Mouse (Mus musculus) cerebellum, adult 18-20 months (tissue): ENCODE measurements around the gene Pnpla3.
"Not testable (repeated sequence)": the region's sequence is repeated elsewhere in the genome, so short reads cannot be mapped to it uniquely, and the experiment has no call there.

ENCODE experiments used
- DNase-seq, 2 experiments: peaks; one replicate each; pipeline ENCODE4 v3.0.0; 2021

Gene Pnpla3

DNA sequence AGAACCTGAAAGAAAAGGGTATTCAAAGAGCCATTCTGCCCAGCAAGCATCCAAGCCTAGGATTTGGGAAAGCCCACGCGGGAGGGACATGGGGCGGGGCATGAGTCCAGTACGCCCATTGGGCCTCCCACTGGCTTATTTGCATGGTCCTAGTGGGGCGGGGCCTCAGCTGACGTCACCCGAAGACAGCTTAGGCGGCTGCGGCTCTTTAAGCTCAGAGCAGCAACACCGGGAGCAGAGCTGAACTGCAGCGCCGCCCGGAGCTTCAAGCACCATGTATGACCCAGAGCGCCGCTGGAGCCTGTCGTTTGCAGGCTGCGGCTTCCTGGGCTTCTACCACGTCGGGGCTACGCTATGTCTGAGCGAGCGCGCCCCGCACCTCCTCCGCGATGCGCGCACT is at the start of gene Pnpla3:
Gene Pnpla3 (plus strand): TSS at position 238 of the 400 bp plus-strand sequence.
- DNase-seq: peak; percentile 98 to 99

DNA sequence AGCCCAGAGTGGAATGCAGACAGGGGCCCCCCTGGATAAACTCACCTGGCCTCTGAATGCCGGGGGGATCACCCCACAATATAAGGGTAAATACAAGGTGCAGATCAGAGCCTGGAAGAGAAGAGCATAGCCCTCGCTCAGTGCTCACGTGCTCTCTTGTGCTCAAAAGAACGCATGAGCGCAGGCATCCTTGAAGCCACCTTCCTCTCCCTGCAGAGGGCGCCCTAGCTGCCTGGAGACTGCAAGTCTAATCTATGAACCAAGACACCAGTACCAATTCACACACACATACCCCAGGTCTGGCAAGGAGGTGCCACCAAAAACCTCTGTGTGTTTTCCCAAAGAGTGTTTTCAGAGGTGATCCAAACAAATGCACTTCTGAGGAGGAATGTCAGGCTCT is 47.0 kb upstream of the Pnpla3 start:
- peak; percentile 41 to 49 for DNase-seq

DNA sequence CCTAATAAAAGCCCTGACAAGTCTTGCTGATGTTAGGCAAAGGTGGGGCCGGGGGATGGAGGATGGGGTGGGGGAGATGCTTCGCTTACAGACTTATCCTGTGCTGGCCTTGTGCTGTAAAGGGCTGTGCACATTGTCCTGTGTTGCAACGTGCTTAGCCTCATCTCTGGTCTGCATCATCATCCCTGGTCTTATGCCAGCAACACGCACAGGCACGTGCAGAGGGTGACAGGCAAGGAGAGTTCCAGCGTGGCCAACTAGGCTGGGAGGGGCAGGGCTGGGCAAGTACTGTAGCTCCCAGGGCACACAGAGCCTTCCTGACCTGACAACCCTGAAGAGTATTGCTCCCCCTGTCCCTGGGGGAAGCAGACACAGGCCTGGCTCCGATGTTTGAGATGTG is 46.6 kb upstream of the Pnpla3 start:
- no peak for DNase-seq

DNA sequence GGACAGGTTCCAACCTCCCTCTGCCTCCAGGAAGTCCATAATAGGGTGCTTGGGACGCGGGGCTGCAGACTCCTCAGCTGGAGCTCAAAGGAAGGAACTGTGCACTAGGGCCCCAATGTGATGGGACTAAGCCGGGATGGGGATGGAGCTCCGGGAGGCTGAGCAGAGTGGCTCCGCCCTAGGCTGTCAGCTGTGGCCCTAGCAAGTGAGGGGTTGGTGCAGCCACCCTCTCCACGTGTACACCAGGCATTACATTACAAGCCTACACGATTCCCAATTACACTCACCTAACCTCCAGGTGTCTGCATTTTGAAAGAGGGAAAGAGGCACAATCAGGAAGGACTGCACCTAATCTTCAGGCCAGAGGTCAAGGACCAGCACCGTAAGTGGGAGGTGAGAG is 44.6 kb upstream of the Pnpla3 start, which contains the start of gene Pnpla5:
Gene Pnpla5 (minus strand): TSS at position 101 of the 400 bp plus-strand sequence.
- no peak for DNase-seq

DNA sequence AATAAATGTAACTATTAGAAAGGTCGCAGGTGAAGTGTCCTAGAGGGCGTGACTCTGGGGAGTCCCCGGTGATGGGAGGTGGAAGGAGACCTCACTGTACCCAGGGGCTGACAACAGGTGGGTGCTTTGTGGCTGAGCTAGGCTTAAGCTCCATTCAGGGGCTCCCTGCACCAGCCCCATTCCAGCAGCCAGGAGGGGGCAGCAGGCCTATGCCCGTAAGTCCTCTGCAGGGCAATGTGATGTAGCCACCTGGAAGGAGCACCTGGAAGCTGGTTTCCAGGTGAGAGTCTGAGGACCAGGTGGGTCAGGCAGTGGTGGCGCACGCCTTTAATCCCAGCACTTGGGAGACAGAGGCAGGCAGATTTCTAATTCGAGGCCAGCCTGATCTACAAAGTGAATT is 43.6 kb upstream of the Pnpla3 start:
- DNase-seq: no peak

DNA sequence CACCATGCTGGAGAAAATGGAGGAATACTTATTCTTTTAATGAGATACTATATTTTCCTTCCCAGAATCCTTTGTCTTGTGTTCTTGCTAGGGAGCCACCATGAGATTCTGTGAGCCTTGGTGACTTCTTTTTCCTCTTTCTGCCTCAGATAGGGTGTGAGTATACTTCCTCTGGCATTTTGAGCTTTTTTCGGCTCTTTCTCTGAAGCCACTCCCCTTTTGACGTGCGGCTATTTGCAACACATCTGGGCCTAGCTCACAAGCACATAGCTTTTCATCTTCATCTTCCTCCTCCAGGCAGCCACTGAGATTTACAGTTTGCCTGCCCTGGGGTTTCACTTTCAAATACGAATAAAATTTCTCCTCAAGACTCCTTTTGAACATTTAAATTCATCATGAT is 41.2 kb upstream of the Pnpla3 start:
- no peak for DNase-seq

DNA sequence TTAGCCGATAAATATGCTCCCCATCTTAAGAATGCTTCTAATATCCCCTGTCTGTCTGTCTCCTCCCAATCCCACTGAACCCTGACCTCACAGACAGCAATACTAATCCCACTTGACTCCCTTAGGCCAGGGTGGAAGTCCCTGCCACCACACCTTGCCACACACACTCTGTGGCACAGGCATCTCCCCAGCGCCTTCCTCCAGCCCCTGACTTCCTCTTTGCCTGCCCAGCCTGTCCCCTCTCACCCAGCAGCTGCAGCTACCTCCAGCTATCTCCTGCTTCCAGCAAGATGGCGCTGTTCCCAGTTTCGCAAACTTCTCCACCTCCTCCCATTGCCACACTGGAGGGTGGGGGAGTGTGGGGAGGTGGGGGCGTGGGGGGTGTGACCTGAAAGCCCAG is 40.8 kb upstream of the Pnpla3 start:
- DNase-seq: no peak

DNA sequence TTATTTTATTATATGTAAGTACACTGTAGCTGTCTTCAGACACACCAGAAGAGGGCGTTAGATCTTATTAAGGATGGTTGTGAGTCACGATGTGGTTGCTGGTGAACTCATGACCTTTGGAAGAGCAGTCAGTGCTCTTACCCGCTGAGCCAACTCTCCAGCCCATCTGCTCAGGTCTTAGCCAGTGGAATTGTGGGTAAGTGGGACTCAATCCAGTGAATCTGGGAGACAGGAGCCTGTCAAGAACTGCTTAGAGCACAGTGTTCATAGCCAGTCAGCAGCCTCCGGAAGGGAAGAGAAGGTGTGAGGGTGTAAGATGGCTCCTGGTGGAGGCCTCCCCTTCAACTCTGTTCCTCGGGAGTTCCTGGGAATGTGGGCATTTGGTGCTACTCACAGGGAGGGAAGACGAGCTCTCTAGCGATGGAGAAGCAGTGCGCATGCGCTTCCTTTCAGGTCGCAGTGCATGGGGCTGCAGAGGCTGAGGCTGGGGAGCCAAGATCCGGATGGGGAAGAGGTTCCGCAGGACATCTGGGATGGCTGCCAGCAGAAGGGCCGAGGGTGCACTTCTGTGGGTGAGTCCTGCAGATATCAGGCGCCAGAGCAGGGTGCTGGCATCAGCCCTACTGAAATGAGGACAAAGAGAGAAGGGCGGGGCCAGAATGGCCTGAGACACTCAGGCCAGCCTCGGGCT is 36.4 kb upstream of the Pnpla3 start:
- DNase-seq: peak; percentile 66 to 77

DNA sequence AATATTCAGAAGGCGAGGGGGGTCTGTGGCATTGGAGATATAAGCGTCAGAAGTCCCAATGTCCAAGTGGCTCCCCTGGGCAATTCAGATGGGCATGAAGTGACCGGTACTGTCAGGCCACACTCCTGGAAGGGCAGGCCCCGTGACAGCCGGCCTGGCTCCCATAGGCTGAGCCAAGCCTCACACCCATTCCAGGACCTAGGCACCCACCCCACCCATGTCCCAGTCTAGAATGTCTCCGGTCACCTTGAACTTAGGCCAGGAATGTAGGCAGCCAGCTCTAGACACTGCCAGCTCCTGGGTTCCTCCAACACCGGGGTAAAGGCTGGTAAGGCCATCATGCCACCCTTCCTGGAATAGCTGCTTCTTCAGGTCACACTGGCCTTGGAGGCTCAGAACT is 35.7 kb upstream of the Pnpla3 start:
- DNase-seq: peak; percentile 29 to 46

DNA sequence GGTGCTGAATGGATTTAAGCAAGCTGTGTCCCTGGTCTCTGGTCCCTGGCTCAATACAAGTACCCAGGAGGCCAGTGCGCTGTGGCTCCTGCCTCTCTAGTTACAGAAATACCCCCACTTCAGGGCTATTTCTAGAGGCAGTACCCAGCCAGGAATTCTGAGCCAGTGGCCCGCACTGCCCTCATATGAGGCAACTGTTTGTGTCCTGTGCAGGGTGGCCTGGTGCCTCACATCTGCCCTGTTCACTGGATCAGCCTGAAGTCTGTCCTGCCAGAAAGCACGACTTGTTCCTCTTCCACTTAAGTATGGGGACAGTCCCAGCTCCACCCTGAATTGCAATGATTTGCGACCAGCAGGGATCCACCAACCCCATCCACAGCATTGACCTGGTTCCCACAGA is 34.2 kb upstream of the Pnpla3 start:
- DNase-seq: no peak

DNA sequence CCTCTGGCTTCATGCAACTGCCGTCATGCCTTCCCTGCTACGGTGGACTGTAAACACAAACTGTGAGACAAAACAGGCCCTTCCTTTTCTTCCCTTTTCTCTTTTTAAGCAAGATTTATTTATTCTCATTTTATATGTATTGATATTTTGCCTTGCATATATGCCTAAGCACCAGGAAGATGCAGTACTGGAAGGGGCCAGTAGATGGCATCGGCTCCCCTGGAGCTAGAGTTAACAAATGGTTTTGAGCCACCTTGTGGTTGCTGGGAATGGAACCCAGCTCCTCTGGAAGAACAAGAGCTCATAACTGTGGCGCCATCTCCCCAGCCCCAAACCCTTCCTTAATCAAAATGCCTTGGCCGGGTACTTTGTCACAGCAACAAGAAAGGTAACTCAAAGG is 32.2 kb upstream of the Pnpla3 start:
- DNase-seq: no peak

DNA sequence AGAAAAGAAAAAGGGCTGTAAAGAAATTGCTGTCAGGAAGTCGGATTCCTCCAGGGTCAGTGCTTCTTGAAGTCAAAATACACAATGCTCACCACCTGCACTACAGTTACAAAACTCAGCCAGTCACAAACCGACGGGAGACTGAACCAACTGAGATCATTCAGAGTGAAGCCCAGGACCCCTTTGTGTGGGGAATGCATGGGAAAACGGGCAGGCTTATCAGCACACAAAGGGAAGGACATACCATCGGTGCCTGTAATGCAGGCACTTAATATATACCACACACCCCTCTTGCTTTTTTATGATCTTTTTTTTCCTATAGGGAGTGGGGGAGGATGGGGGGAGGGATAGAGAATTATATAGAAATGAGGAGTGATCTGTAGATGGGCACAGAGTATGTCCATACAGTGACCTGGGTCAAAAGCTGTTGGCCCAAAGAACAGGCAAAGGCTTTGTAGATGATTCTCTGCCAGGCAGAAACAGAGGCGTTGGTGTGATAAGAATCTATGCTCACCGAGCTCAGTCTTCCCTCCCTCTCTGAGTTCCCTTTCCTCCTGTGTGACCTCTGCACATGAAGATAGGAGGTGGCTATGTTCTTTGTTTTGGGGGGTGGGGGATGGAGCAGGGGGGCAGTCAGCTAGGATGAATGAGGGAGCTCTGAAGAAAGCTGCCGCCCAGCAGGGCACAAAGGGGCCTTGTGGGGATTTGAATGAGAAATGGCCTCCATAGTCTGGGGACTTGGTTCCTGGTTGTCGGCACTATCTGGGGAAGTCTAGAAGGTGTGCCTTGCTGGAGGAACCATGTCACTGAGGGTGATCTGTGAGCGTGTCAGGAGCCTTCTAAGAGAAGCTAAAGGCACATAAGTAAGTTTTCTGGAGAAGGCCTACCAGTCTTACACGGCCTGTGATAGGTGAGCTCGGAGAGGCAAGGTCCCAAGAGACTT is 30.9 kb upstream of the Pnpla3 start:
- no peak for DNase-seq

DNA sequence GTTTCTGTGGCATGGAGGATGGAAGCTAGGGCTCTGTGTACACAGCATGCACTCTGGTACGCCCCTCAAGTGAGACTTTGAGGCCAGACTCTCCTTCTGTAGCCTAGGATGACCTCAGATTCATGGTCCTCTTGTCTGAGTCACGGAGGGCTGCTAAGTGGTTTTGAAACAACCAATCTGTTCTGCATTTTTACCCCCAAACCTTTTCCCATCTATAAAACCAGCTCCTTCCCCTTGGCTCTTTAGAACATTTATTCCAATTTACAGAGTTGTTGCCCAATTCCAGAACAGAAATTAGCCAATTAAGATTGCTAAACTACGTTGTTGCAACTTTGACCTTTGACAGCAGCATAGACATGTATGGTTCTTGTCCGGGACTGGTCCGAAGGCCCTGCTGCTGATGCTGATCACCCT is 28.0 kb upstream of the Pnpla3 start:
- DNase-seq: no peak

DNA sequence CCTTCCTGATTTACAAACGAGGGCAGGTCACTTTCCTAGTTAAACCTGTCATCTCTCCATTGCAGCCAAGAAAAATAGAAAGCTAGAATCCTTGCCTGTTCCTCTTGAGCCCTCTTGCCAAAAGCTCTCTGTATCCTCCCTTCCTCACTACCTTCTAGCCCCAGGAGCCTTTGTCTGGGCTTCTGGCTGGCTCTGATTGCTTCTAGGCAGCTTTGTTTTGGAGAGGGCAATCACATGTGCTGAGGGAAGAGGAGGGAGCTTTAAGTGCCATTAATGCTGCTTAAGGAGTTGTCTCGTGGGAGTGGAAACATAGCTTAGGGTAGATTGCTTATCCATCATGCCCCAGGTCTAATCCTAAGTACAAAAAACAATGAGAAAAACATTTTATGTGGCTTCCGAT is 27.5 kb upstream of the Pnpla3 start:
- no peak for DNase-seq

DNA sequence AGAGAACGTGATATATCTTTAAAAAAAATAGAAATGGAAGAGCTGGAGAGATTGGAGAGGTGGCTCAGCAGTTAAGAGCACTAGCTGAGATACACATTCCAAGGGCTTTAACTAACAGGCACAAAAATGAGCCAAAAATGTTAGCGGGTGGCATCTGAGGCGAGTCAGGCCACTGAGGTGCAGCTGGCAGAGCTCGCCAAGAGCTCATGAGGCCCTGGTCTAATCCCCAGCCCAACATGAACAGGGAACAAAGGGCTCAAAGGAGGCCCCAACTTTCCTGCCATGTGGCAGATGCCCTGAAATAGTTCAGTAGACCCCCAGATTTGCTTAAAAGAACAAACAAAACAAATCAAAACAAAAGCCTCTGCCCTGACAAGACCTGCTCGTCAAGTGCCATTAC is 26.7 kb upstream of the Pnpla3 start:
- DNase-seq: no peak

DNA sequence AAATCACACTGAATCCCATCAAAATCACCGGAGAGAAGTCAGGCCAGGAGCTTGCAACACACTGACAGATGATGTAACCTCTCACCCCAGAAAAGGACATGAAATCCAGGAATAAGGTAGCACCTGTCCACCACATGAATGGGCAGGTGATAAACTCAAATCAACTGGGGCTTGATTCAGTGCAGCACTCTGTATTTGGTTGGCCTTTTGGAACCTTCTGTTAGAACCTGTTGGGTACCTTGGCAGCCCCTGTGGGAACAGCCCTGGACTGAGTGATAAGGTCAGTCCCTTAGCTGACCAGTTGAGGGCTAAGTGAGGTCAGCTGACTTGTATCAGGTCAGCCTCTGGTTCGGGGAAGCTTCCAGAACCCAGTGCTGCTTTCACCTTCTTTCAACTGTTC is 11.5 kb upstream of the Pnpla3 start:
- DNase-seq: no peak

DNA sequence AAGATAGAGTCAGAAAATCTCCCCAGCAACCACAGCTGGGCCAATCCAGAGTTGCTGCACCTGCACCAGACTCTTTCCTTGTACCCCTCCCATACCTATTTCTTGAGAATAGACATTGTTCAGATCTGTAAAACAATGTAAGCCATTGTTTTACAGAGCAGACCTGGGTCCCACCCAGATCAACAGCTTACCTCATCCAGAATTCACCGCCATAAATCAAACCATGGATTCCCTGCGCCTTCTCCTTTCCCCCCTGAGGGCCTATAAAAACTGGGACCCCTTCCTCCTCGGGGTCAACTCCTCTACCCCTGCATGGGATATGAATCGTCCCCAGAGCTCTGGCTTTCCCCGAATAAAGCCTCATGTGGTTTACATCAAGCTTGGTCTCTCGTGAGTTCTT is 10.1 kb upstream of the Pnpla3 start:
- not testable (repeated sequence) for DNase-seq

DNA sequence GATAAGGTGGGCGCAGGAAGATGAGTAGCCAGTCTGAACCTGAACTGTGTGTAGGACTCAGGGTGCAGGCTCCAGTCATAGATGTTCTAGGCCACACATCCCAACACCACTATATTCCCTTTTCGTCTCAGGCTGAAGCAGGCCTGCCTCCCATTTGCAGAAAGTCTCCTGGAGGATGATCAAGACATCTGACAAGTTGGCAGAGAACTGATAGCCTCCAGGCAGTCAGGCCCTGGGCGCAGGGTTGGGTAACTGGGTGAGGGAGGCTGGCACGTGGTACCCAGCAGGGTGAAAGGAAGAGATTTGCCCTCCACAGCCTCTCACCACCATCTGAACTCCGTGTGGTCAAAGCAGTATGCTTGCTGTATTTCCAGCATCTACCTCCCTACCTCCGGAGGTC is 5.8 kb upstream of the Pnpla3 start:
- DNase-seq: no peak

DNA sequence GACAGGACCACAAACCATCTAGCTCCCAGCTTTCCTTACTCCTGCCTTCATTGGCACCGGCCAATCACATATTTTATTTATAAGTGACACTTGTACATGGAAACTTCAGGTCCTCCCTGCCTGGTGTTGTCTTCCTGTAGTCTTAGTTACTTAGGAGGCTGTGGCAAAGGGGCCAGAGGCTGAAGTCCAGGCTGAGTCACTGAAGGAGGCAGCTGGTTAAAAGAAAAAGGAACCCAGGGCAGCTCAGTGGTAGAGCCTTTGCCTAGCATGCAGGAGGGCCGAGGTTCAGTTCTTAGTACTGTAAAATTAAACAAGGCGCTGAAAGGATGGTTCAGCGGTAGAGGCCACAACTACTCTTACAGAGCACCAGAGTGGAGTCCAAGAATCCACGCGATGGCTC is 819 bp upstream of the Pnpla3 start:
- DNase-seq: no peak

DNA sequence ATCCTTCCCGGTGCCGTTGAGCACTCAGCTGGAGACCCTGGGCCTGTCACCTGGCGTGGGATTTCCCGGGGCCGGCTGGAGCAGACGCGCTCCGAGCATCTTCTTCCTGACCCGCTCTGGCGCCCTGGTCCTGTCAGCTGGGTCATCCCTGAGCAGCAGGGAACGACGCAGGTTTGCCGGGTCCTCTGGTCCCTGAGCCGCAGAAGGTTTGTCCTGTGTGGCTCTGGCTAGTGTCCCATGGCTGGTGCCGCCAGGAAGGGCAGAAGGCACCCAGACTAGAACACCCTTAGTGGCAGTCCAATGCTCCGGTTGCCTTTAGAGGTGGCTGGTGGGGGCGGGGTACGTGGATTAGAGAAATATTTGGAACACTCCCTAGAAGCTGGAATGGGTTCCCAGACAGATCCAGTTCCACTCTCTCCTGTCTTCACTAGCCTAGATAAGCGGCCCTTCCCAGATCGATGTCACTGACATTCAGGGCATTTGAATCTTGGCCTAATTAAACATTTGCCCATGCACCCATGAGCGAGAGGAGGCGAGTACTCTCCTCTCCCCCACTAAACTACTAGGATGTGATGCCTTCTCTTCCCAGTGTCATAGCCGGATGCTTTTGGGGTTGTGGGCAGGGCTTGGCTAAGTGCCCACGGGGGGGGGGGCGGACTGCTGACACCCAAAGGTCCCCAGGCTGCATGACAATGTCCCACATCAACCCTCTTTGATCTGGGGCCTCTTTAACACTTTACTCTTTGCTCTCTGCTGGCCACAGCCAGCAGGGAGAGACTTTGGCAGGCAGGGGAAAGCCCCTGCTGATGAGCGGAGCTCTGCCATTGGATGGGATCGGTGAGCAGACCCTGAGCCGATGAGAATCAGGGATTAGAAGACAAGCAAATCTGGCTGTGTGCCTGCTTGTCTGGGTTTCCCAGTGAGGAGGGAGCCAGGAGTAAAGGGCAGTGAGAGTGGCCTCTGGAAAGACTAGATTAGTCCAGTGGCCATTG is 829 bp downstream of the Pnpla3 start:
- peak; percentile 70 to 71 for DNase-seq

DNA sequence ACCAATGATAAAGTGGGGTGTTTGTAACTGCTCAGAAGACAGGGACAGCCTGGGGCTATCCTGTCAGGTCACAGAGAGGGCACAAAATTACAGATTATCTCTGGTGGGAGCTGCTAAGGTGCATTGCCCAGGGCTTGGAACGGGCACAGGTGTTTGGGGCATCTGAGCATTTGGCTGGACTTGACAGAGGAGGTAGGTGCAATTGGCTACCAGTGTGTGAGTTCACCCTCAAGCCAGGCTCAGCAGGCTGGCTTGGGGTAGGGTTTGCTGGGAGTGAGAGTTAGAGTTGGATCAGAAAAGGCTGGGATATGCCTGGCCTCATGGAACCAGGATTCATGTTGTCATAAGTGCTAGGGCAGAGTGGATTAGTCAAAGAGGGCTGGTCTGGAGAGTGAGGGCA is 1.9 kb downstream of the Pnpla3 start:
- DNase-seq: no peak

DNA sequence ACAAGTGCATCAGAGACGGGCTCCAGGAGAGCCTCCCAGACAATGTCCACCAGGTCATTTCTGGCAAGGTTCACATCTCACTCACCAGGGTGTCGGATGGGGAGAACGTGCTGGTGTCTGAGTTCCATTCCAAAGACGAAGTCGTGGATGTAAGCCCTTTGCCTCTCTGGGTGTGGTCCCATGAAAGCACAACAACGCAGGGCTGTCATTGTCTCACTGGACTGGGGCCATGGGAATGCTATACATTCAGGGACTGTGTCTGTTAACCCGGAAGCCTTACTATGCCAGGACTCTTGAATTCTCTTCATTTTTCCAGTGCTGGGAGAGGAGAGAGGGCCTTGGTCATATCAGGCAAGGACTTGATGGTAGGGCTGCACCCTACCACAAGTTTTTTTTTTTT is 3.5 kb downstream of the Pnpla3 start:
- DNase-seq: no peak

DNA sequence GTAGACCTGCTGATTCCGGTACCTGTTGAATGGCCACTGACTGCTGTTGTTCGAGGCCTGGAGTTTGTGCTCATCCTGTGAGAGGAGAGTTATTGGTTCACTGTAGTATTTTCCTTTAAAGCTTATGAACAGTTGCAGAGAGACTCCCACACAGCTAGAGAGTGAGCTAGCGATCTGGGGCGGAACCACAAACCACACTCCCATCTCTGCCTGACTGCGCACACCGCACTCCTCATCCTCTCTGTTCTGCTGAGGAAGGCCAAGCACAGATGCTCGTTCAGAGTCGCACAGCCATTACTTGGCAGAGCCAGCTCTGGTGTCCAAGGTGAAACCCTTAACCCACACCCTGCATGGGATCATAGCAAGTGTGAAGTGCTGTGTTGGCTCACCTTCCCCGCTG is 11.1 kb downstream of the Pnpla3 start:
- DNase-seq: no peak
